Mouse (Mus musculus) layer of hippocampus, adult 2 months (tissue): Measurements from ENCODE around the gene Zbp1. TPM values are rescaled to one million over a fixed set of nuclear protein-coding genes. Genes with fewer than 3 reads are reported as not detected.

Experiments
- DNase-seq, 2 experiments: peaks; one replicate each; pipeline ENCODE4 v3.0.0; 2022; ENCODE audit warnings: low spot score in 2 of 2
- H3K27ac ChIP-seq: fragments of 200-600 bp; 2 replicates; pipeline ENCODE4 v1.8.1; 2022
- H3K4me3 ChIP-seq: fragments of 200-600 bp; 2 replicates; pipeline ENCODE4 v1.8.1; 2022; ENCODE audit warnings: mild to moderate bottlenecking
- CTCF ChIP-seq: fragments of 200-600 bp; conservative IDR thresholded peaks from 2 replicates; pipeline ENCODE4 v1.8.1; 2022; ENCODE audit warnings: antibody characterized with exemption, mild to moderate bottlenecking, moderate library complexity
- total RNA-seq, 2 experiments: library from RNA; stranded (reverse); gene quantifications; 2 replicates each; pipeline ENCODE4 v1.2.3; 2021

Gene Zbp1
- total RNA-seq, 2 experiments from 2014 or later = 0.28 TPM; not detected in 1

GRCm38 (mm10) chr2:173164946-173165345, 53.8 kb downstream of the Zbp1 start:
- no peak for DNase-seq
- Histone ChIP-seq H3K4me3 (no peak overlapping the region), H3K27ac (no peak overlapping the region)
- TF ChIP-seq CTCF = no peak

DNA sequence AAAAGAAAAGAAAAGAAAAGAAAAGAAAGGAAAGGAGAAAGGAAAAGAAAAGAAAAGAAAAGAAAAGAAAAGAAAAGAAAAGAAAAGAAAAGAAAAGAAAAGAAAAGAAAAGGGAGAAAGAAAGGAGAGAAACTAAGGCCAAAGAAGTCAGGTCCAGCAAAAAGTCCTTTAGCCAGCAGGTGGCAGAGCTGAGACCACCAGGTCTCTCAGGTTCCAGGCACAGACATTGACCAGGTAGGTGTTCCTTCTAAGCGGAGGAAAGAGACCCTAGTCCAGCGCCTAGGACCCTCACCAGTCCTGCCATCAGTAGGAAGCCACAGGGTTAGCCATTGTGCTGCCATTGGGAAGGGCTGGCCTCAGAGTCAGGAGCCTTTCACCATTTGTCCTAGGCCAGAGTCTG, 54.4 kb downstream of the Zbp1 start:
- H3K27ac ChIP-seq = no peak overlapping the region
- no peak overlapping the region for H3K4me3 ChIP-seq
- TF ChIP-seq CTCF = peak; percentile 77
- no peak for DNase-seq

DNA sequence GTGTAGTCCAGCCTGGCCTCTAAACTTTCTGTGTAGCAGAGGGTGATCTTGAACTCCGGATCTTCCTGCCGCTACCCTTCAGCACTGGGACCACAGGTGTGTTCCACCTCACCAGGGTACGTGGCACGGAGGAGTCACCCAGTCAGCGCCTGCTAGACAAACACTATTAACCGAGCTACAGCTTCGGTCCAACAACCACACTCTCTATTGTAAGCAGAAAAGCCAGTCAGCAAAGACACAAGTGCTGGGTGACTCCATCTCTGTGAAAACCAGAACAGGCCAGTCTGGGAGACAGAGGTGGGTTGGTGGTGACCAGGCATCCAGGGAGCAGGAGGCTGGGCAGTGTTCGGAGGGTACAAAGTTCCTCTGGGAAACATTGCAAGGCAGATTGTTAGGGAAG, 55.3 kb downstream of the Zbp1 start:
- Histone ChIP-seq H3K27ac (no peak overlapping the region), H3K4me3 (no peak overlapping the region)
- TF ChIP-seq CTCF = no peak
- DNase-seq = no peak

GRCm38 (mm10) chr2:173159354-173160311, 59.1 kb downstream of the Zbp1 start:
- DNase-seq = peak; percentile 41 to 54
- Histone ChIP-seq H3K4me3 (no peak overlapping the region), H3K27ac (no peak overlapping the region)
- TF ChIP-seq CTCF = peak; percentile 93

- no peak for DNase-seq
- Histone ChIP-seq H3K4me3 (no peak overlapping the region), H3K27ac (no peak overlapping the region)
- TF ChIP-seq CTCF = no peak
Measured at GRCm38 (mm10) chr2:173158390-173159055, 60.2 kb downstream of the Zbp1 start.

DNA sequence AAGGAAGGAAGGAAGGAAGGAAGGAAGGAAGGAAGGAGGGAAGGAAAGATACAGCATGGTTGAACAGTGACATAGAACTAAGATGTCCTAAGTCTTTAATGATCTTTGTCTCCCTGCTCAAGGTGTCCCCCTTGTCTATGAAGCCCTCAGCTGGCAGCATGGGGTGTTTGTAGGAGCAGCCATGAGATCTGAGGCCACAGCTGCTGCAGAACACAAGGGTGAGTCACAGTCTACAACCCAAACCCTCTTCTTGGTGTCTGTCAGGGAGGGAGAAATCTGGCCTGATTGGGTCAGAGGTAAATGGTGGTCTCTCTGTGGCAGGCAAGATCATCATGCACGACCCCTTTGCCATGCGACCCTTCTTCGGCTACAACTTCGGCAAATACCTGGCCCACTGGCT, 60.9 kb downstream of the Zbp1 start:
- TF ChIP-seq CTCF = no peak
- no peak for DNase-seq

GRCm38 (mm10) chr2:173157376-173157775, 61.3 kb downstream of the Zbp1 start:
- Histone ChIP-seq H3K4me3 (no peak overlapping the region), H3K27ac (no peak overlapping the region)
- no peak for TF ChIP-seq CTCF
- no peak for DNase-seq

More for the DNA sequence above, 60.9 kb downstream of the Zbp1 start:
- H3K27ac ChIP-seq = no peak overlapping the region
- H3K4me3 ChIP-seq = no peak overlapping the region

DNA sequence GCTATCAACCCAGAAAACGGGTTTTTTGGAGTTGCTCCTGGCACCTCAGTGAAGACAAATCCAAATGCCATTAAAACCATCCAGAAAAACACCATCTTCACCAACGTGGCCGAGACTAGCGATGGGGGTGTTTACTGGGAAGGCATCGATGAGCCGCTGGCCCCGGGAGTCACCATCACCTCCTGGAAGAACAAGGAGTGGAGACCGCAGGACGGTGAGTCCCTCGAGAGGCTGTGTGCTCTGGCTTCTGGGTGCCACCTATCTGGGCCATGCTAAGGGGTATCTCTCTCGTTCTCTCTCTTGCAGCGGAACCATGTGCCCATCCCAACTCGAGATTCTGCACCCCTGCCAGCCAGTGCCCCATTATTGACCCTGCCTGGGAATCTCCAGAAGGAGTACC, 61.8 kb downstream of the Zbp1 start:
- no peak for TF ChIP-seq CTCF
- no peak for DNase-seq

More for the DNA sequence above, 61.8 kb downstream of the Zbp1 start:
- Histone ChIP-seq H3K4me3 (no peak overlapping the region), H3K27ac (no peak overlapping the region)

Other genes starting within 250 kb of the Zbp1 start
- gene Spo11, start 241.2 kb downstream of the Zbp1 start, total RNA-seq = under 1 TPM in 1 of 2 experiments, not detected in 1; 0.29 TPM
- gene Rae1, start 218.8 kb downstream of the Zbp1 start, total RNA-seq = 10 to 100 TPM; 76.7 to 90.6 TPM
- gene Rbm38, start 198.4 kb downstream of the Zbp1 start, total RNA-seq = 1 to 10 TPM; 3.0 to 4.5 TPM
- gene Ctcfl, start 99.4 kb downstream of the Zbp1 start, total RNA-seq = not detected
- gene Pck1, start 65.9 kb downstream of the Zbp1 start, total RNA-seq = not detected
- 10 to 100 TPM; 20.4 to 24.0 TPM for gene Pmepa1, start 57.6 kb upstream of the Zbp1 start, total RNA-seq